Mouse (Mus musculus): ENCODE data around the gene Tnf.

DNA sequence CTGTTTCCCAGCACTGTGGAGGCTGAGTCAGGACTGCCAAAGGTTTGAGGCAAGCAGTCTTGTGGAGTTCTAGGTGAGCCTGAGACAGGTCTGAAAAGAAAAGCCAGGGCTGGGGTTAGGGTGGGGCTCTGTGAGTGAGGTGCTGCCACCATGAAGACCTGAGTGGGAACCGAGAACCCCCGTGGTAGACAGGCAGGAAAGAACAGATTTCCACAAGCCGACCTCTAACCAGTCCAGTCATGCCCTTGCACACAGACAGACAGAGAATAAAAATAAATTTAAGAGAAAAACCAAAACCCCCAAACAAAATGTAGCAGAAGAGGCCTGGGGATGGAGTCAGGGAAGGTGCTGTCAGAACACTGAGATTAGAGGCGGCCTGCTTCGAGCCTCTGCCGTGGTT lies 26.4 kb downstream of the Tnf start:
- no peak for TF ChIP-seq CTCF (IDR thresholded peaks at IDR 0.05; ENCODE audit: insufficient read depth, low read depth, low read length)
- no peak for TF ChIP-seq POLR2A (IDR thresholded peaks at IDR 0.05; ENCODE audit: insufficient read depth, low read depth, low read length)

All from olfactory bulb, adult 2 months (tissue).